Mouse (Mus musculus) cortical plate, adult 2 months (tissue): ENCODE measurements at regions not wholly inside any gene's neighbourhood (a gene's known extent, or its start where the extent isn't known, plus 50 kb on each side); places are given as distances from the start of the nearest gene placed in this dataset.
A peak's percentile ranks its signal among the peaks of the same experiment; 100 is the strongest.

Experiments
- H3K27ac ChIP-seq: fragments of 200-500 bp; 2 replicates; pipeline ENCODE4 v1.5.1; 2012; ENCODE audit warnings: low read length, control low read depth, inconsistent platforms; ENCODE audit not compliant: insufficient read depth
- H3K4me1 ChIP-seq: fragments of 200-500 bp; 2 replicates; pipeline ENCODE4 v1.6.1; 2011; ENCODE audit warnings: low read length; ENCODE audit not compliant: control insufficient read depth, insufficient read depth
- H3K4me3 ChIP-seq: fragments of 200-500 bp; 2 replicates; pipeline ENCODE4 v1.5.1; 2011; ENCODE audit warnings: mild to moderate bottlenecking, low read length, control low read depth; ENCODE audit not compliant: insufficient read depth
- CTCF ChIP-seq: fragments of 200-500 bp; IDR thresholded peaks from 2 replicates; pipeline ENCODE4 v1.5.1; 2011; ENCODE audit warnings: mild to moderate bottlenecking, control low read depth, low read length; ENCODE audit not compliant: insufficient read depth; ENCODE audit errors: extremely low read depth
- POLR2A ChIP-seq: fragments of 200-500 bp; IDR thresholded peaks from 2 replicates; pipeline ENCODE4 v1.6.1; 2011; ENCODE audit warnings: mild to moderate bottlenecking, low read length, control low read depth; ENCODE audit not compliant: insufficient read depth; ENCODE audit errors: extremely low read depth

- Histone ChIP-seq H3K4me3 (no peak overlapping the region), H3K27ac (no peak overlapping the region), H3K4me1 (no peaks in the 10 kb centered on the region)
- TF ChIP-seq POLR2A = no peak
These were observed 213.8 kb downstream of the Rpap3 start for GRCm38 (mm10) chr15:97491796-97492195.

DNA sequence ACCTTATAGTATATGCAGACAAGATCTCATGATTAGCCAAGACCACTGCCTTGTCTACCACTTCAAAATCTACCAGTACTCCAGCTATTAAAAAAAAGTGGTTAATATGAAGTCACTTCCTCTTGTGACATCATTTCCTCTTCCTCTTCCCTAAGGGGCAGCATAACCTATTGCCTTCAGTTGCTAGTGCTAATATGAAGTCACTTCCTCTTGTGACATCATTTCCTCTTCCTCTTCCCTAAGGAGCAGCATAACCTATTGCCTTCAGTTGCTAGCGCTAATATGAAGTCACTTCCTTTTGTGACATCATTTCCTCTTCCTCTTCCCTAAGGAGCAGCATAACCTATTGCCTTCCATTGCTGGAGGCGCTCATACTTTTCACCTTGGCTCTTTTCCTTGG lies 218.2 kb downstream of the Rpap3 start:
- Histone ChIP-seq H3K4me1 (no peaks in the 10 kb centered on the region), H3K4me3 (no peak overlapping the region), H3K27ac (no peak overlapping the region)
- TF ChIP-seq POLR2A = no peak
- TF ChIP-seq CTCF = no peak

GRCm38 (mm10) chr15:97471986-97472779 lies 225.1 kb upstream of the Amigo2 start:
- Histone ChIP-seq H3K27ac (no peak overlapping the region), H3K4me1 (no peaks in the 10 kb centered on the region), H3K4me3 (no peak overlapping the region)
- TF ChIP-seq CTCF = no peak
- no peak for TF ChIP-seq POLR2A

DNA sequence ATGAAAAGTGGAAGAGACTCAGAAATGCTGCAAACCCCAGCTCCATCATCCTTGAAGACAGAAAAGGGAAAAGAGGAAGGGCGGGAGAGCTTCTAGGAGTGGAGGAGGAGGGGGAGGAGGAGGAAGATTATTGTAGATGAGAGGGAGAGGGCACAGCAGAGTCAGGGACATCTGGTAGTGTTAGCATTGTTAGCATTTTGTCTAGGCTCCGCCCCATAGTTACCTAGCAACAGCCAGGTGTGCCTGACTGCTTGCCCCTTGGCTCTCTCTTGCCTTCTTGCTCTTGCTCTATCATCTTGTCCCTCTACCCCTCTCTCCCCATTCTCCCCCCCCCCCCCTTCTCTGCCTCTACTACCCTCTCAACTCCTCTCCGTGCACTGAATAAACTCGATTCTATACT lies 224.4 kb upstream of the Amigo2 start:
- no peak overlapping the region for H3K27ac ChIP-seq
- H3K4me3 ChIP-seq = no peak overlapping the region
- no peaks in the 10 kb centered on the region for H3K4me1 ChIP-seq
- TF ChIP-seq CTCF (no peak), POLR2A (no peak)

DNA sequence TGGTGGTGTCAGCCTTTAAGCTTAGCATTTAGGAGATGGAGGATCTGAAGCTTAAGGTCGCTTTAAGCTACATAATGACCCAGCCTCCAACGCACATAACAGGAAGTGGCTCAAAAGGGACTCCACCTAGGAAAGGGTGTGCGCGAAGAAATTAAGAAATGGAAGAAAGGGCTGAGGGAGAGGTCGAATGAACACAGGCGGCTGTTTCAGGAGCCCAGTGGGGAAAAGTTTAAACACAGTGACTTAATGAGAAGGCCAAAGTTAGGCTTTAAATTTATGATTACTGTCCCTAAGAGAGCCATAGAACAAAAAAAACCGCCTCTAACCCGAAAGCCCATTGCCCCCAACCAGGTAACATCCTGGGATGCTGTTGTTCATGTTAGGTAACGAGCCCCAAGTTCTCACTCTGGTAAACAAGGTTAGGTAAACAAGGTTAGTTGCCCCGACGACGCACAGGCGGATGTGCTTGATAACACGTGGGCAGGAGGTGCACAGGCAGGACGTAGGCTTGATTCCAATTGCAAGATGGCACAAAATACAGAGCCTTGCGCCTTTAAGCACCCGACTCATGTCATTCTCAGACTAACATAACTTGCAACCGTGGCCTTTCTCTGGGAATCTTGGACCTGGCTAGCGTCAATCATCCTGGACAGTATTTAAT lies 222.7 kb upstream of the Amigo2 start:
- Histone ChIP-seq H3K4me3 (no peak overlapping the region), H3K4me1 (no peaks in the 10 kb centered on the region), H3K27ac (no peak overlapping the region)
- TF ChIP-seq CTCF = no peak
- no peak for TF ChIP-seq POLR2A

DNA sequence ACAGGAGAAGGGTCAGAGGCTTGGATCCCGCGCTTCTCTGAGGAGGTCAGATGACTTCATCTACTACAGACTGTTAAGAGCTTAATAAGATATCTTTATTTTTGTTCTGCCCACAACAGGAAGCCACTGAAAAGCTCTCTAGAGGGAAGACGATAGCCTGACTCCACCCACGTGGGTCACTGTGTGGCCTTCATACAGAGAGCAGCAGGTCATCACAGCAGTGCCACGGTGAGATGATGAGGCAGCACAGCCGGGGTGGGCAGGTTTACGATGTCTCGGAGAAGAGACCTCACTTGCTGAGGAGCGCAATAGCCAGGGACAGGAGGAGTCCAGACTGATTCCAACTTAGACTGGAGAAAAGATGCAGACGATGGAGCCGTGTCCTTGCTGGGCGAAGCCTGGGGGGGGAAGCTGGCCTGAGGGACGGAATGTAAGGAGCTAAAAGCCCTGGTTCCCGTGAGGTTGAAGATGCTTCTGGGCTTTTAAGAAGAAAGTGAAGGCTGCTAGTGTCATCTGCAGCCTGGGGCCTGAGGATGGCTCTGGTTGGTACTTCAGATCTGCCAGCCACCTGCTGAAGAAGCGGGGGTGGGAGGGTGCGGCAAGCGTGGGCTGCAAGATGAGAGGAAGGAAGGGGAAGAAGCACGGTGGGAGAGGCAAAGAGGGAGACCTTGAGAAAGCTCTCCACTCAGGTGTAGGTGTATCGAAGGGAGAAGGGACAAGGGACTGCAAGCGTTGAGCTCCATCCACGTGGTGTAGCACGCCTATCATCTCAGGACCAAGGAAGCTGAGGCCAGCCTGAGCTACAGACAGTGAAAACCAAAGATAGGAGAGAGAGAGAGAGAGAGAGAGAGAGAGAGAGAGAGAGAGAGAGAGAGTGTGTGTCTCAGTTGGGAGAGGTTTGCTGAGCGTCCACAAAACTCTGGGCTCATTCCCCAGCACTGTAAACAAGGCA lies 221.9 kb upstream of the Amigo2 start:
- H3K4me1 ChIP-seq = no peaks in the 10 kb centered on the region
- no peak overlapping the region for H3K4me3 ChIP-seq
- TF ChIP-seq CTCF (no peak), POLR2A (no peak)
- no peak overlapping the region for H3K27ac ChIP-seq

DNA sequence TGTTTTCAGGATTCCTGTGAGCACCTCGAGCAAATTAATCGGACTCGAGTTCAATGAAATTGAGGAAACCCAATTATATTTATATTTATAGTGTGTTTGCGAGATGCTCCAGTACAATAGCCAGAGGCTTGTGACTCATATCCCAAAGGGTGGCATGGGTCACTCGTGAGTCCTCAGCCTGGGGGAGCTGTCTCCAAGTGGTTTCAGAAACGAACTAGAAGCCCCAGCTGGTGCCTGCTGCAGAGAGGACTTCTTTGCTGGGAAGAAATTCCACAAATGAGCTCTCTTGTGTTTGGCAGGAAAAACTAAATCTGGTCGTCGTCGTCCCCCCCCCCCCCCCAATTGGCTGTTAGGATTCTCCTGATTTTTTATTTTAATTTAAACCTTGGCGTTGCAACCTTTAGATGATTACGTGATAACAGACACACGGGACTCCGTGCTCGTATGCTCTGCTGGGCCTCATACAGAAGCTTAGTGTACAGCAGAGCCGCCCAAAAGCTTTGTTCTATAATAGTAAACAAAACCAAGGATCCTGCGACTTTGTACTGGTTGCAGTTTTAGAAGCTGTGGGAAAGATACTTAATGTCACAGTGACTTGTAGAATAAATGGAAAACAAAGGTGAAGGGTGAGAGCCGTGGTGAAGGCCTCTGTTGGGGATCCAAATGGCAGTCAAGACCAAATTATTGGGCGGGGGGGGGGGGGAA lies 220.8 kb upstream of the Amigo2 start:
- Histone ChIP-seq H3K4me3 (no peak overlapping the region), H3K4me1 (no peaks in the 10 kb centered on the region), H3K27ac (no peak overlapping the region)
- TF ChIP-seq CTCF (no peak), POLR2A (no peak)

- TF ChIP-seq CTCF = no peak
- TF ChIP-seq POLR2A = no peak
- H3K27ac ChIP-seq = no peak overlapping the region
- H3K4me3 ChIP-seq = no peak overlapping the region
- no peaks in the 10 kb centered on the region; the same call in 1 of the 2 replicates for H3K4me1 ChIP-seq
These were observed 219.9 kb upstream of the Amigo2 start for GRCm38 (mm10) chr15:97466906-97467465.

- Histone ChIP-seq H3K27ac (no peak overlapping the region), H3K4me1 (no peaks in the 10 kb centered on the region; the same call in 1 of the 2 replicates), H3K4me3 (no peak overlapping the region)
- 0 out of 2 replicates have a peak, but pooled peaks have one; percentile 7 for TF ChIP-seq CTCF
- TF ChIP-seq POLR2A = no peak
These were observed 219.0 kb upstream of the Amigo2 start for GRCm38 (mm10) chr15:97466110-97466509.
